Mouse (Mus musculus): ENCODE results near the gene Rmdn2. TPM values are rescaled to one million over a fixed set of nuclear protein-coding genes. Genes with fewer than 3 reads are reported as not detected.

The Rmdn2 gene
- polyA plus RNA-seq, 1 experiment, result 0.53 TPM

DNA sequence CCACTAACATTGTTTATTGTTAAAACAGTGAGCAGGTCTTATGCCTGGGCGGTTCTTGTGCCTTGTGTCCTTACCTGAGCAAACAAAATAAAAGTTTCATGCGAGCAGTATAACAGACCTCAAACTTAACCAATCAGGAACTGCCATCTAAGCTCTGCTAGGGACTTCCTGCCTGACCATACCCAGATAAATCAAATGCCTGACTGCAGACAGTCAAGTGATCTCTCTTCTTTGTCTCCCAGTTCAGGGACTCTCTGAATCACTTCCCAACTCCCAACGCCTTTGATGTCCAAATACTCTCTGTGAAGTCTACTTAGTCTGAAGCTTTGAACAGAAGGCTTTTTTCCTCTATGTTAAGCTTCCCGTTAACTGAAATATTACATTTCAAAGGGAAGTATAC lies 28.2 kb upstream of the Rmdn2 start:
- WGBS, result 49% methylated on average over 4 of the region's 4 CpGs
- Histone ChIP-seq H3K27me3 (ENCODE audit: control insufficient read depth, insufficient read depth, low read length) (no peaks in the 10 kb centered on the region), H3K4me1 (ENCODE audit: control insufficient read depth, insufficient read depth, insufficient read length, low read length) (no peaks in the 10 kb centered on the region), H3K4me3 (ENCODE audit: low read depth, low read length) (no peak overlapping the region), H3K27ac (ENCODE audit: insufficient read depth, low read depth, low read length) (no peak overlapping the region), H3K36me3 (ENCODE audit: control insufficient read depth, insufficient read depth, low read length) (no peaks in the 10 kb centered on the region)
- TF ChIP-seq POLR2A (IDR thresholded peaks at IDR 0.05; ENCODE audit: low read depth, low read length) (no peak), CTCF (IDR thresholded peaks at IDR 0.05; ENCODE audit: extremely low read depth, insufficient read length, insufficient replicate concordance, low read depth, low read length) (no peak)

DNA sequence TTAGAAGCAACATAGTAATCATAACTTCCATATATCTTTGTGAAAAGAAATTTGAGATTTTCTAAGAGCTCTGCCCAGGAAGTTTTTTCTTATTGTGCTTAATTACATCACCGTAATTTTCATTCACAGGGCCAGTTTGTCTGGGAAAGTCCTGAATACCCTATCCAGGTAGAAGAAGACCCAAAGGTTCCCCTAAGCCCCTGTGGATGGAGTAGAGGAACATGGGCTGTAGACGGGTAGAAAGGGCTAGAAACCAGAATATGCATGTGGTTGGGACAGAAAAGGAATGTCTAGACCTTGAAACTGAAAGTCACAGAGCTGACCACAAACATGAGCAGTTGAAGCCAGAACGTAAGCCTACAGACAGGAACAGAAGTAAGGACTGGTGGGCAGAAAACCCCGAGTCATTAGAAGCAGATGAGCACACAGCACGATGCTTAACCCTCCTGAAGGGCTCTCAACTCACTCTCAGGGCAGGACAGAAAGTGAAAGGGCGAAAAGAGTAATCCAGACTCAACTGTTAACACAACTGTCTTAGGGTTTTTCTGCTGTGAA lies 27.3 kb upstream of the Rmdn2 start:
- TF ChIP-seq POLR2A (IDR thresholded peaks at IDR 0.05; ENCODE audit: low read depth, low read length) (no peak), CTCF (IDR thresholded peaks at IDR 0.05; ENCODE audit: extremely low read depth, insufficient read length, insufficient replicate concordance, low read depth, low read length) (no peak)

DNA sequence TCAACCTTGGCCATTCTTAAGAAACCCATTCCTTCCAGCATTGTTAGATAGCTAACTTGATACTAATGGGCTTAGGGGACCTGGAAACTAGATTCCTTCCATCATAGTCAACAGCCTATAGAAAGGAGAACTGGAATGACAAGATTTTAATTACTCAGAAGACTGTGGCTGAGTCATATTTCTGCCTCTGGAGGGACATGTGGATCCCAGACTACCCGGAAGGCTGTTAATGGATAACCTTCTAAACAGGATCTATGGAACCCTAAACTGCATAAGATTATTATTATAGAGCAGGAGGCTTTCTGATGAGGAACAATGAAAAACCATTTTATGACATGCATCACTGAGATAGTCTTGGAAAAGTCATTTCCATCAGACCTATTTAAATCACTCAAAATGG lies 21.8 kb upstream of the Rmdn2 start:
- 18% methylated on average over 1 of the region's 1 CpGs for WGBS
- H3K4me3 ChIP-seq (ENCODE audit: low read depth, low read length), result no peak overlapping the region
- no peak overlapping the region for H3K27ac ChIP-seq (ENCODE audit: insufficient read depth, low read depth, low read length)
- no peaks in the 10 kb centered on the region for H3K4me1 ChIP-seq (ENCODE audit: control insufficient read depth, insufficient read depth, insufficient read length, low read length)
- H3K36me3 ChIP-seq (ENCODE audit: control insufficient read depth, insufficient read depth, low read length), result no peaks in the 10 kb centered on the region
- H3K27me3 ChIP-seq (ENCODE audit: control insufficient read depth, insufficient read depth, low read length), result no peaks in the 10 kb centered on the region
- TF ChIP-seq CTCF (IDR thresholded peaks at IDR 0.05; ENCODE audit: extremely low read depth, insufficient read length, insufficient replicate concordance, low read depth, low read length), result no peak
- no peak for TF ChIP-seq POLR2A (IDR thresholded peaks at IDR 0.05; ENCODE audit: low read depth, low read length)

More for the DNA sequence above, 27.3 kb upstream of the Rmdn2 start:
- no peak overlapping the region for H3K4me3 ChIP-seq (ENCODE audit: low read depth, low read length)
- no peak overlapping the region for H3K27ac ChIP-seq (ENCODE audit: insufficient read depth, low read depth, low read length)
- 49% methylated on average over 6 of the region's 6 CpGs for WGBS
- no peaks in the 10 kb centered on the region for H3K27me3 ChIP-seq (ENCODE audit: control insufficient read depth, insufficient read depth, low read length)
- H3K4me1 ChIP-seq (ENCODE audit: control insufficient read depth, insufficient read depth, insufficient read length, low read length), result no peaks in the 10 kb centered on the region
- no peaks in the 10 kb centered on the region for H3K36me3 ChIP-seq (ENCODE audit: control insufficient read depth, insufficient read depth, low read length)

DNA sequence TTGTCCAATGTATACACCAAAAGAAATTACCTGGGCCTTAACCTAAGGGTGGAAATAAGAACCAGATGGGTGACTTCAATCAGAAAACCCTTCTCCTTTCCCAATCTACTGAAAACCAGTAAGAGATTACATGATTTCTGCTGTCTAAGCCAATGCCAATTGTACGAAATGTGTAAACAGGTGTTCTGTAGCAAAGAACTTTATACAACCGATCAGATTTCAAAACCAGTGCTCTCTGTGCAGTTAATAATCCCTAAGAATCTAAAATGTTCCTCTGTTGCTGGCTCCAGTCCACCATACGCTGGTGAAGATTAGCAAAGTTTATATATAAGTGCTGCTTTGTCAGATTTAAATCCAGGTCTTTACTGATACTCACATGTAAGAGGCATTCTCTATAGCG lies 15.7 kb upstream of the Rmdn2 start:
- H3K27me3 ChIP-seq (ENCODE audit: control insufficient read depth, insufficient read depth, low read length), result no peaks in the 10 kb centered on the region
- no peak overlapping the region for H3K27ac ChIP-seq (ENCODE audit: insufficient read depth, low read depth, low read length)
- WGBS, result 64% methylated on average over 4 of the region's 4 CpGs
- TF ChIP-seq CTCF (IDR thresholded peaks at IDR 0.05; ENCODE audit: extremely low read depth, insufficient read length, insufficient replicate concordance, low read depth, low read length), result no peak
- TF ChIP-seq POLR2A (IDR thresholded peaks at IDR 0.05; ENCODE audit: low read depth, low read length), result no peak
- H3K4me3 ChIP-seq (ENCODE audit: low read depth, low read length), result no peak overlapping the region
- no peaks in the 10 kb centered on the region for H3K4me1 ChIP-seq (ENCODE audit: control insufficient read depth, insufficient read depth, insufficient read length, low read length)
- H3K36me3 ChIP-seq (ENCODE audit: control insufficient read depth, insufficient read depth, low read length), result no peaks in the 10 kb centered on the region

DNA sequence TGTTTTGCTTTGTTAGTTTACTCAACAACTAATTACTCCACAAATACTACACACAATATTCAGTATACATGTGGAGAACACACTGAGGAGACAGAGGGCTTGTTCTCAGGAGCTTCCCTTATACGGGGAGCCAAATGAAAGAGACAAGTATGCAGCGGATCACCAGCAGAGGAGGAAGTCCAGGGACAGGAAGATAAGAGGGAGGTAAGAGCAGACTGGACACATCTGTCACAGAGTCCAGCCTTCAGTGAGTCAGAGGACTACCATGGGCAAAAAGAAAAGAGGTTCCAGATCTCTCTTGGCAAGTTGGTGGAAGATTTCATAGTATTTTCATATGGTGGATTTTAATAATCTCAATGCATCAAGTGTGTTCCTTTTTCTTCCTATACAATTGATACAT lies 13.5 kb upstream of the Rmdn2 start:
- H3K4me3 ChIP-seq (ENCODE audit: low read depth, low read length), result no peak overlapping the region
- no peak overlapping the region for H3K27ac ChIP-seq (ENCODE audit: insufficient read depth, low read depth, low read length)
- TF ChIP-seq POLR2A (IDR thresholded peaks at IDR 0.05; ENCODE audit: low read depth, low read length) (no peak), CTCF (IDR thresholded peaks at IDR 0.05; ENCODE audit: extremely low read depth, insufficient read length, insufficient replicate concordance, low read depth, low read length) (no peak)
- no peaks in the 10 kb centered on the region for H3K27me3 ChIP-seq (ENCODE audit: control insufficient read depth, insufficient read depth, low read length)
- H3K36me3 ChIP-seq (ENCODE audit: control insufficient read depth, insufficient read depth, low read length), result no peaks in the 10 kb centered on the region
- 10% methylated on average over 2 of the region's 2 CpGs for WGBS
- no peaks in the 10 kb centered on the region for H3K4me1 ChIP-seq (ENCODE audit: control insufficient read depth, insufficient read depth, insufficient read length, low read length)

DNA sequence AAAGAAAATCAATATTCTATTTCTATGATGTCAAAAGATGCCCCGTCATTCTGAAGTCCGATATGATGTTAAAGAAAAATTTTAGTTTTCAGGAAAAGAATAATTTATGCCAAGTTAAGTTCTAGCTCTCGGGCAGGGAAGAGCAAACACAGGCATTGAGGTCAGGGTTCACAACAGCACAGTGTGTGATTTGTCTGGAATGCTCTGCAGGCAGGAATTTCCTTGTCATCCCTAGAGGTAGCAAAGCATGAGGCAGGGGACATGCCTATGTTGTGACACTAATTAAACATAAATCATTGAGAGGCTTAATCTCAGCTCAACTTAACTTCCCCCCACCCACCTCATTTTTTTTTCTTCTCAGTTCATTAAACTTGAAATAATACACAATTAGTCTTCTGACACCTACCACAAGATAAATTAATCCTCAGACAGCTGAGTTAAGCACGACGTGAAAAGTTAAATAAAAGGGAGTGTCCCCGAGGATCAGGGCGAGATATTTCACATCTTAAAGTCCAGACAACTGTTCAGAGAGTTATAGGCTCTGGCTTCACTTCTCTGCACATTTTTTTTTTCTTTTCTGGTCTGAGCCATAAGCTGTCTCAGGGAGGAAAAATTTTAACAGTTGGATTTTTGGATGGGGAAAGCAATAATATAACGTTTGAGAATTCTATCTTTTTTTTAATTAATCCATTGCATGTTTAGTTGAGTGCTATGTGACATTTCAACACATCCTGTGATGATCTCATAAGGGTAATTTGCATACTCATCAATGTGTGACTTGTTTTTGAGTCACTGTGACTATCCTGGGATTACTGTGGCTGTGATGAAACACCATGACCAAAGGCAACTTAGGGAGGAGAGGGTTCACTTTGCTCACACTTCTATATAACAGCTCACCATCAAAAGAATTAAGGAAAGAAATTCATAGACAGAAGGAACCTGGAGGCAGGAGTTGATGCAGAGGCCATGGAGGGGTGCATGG lies 12.8 kb upstream of the Rmdn2 start:
- H3K4me3 ChIP-seq (ENCODE audit: low read depth, low read length), result no peak overlapping the region
- no peak overlapping the region for H3K27ac ChIP-seq (ENCODE audit: insufficient read depth, low read depth, low read length)
- TF ChIP-seq POLR2A (IDR thresholded peaks at IDR 0.05; ENCODE audit: low read depth, low read length) (no peak), CTCF (IDR thresholded peaks at IDR 0.05; ENCODE audit: extremely low read depth, insufficient read length, insufficient replicate concordance, low read depth, low read length) (no peak)
- no peaks in the 10 kb centered on the region for H3K36me3 ChIP-seq (ENCODE audit: control insufficient read depth, insufficient read depth, low read length)
- no peaks in the 10 kb centered on the region for H3K4me1 ChIP-seq (ENCODE audit: control insufficient read depth, insufficient read depth, insufficient read length, low read length)
- WGBS, result 24% methylated on average over 8 of the region's 8 CpGs
- no peaks in the 10 kb centered on the region for H3K27me3 ChIP-seq (ENCODE audit: control insufficient read depth, insufficient read depth, low read length)

DNA sequence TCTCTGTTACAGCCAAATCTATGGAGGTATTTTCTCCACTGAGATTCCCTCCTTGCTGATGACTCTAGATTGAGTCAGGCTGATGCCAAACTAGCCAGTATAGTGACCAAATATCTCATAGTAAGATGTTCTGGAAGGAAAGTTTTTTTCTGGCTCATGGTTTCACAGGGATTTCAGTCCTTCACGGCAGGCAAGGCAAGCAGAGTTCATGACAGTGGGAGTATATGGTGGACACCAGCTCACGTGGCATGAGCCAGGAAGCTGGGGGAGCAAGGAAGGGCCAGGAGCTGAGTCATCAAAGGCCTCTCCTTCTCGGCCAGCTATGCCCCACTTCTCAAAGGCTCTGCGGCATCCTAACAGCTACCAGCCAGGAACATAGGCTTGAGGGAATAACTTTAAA lies 11.6 kb upstream of the Rmdn2 start:
- WGBS, result 74% methylated on average over 4 of the region's 4 CpGs
- no peaks in the 10 kb centered on the region for H3K36me3 ChIP-seq (ENCODE audit: control insufficient read depth, insufficient read depth, low read length)
- no peaks in the 10 kb centered on the region for H3K4me1 ChIP-seq (ENCODE audit: control insufficient read depth, insufficient read depth, insufficient read length, low read length)
- H3K27ac ChIP-seq (ENCODE audit: insufficient read depth, low read depth, low read length), result no peak overlapping the region
- TF ChIP-seq CTCF (IDR thresholded peaks at IDR 0.05; ENCODE audit: extremely low read depth, insufficient read length, insufficient replicate concordance, low read depth, low read length) (no peak), POLR2A (IDR thresholded peaks at IDR 0.05; ENCODE audit: low read depth, low read length) (no peak)
- no peak overlapping the region for H3K4me3 ChIP-seq (ENCODE audit: low read depth, low read length)
- no peaks in the 10 kb centered on the region for H3K27me3 ChIP-seq (ENCODE audit: control insufficient read depth, insufficient read depth, low read length)

Data from small intestine, adult 2 months (tissue).